Mouse (Mus musculus): ENCODE measurements at regions not wholly inside any gene's neighbourhood (a gene's known extent, or its start where the extent isn't known, plus 50 kb on each side); places are given as distances from the start of the nearest gene placed in this dataset.

- TF ChIP-seq CTCF (IDR thresholded peaks at IDR 0.05; ENCODE audit: borderline replicate concordance, extremely low read depth, insufficient read depth, insufficient read length) (no peak), POLR2A (IDR thresholded peaks at IDR 0.05; ENCODE audit: borderline replicate concordance, extremely low read depth, insufficient read depth, insufficient read length, poor library complexity, severe bottlenecking) (no peak)
These were observed 60.3 kb upstream of the Ifngr1 start for GRCm38 (mm10) chr10:19531452-19531851.
